Mouse (Mus musculus) kidney, postnatal 14 days (tissue): ENCODE measurements at regions not wholly inside any gene's neighbourhood (a gene's known extent, or its start where the extent isn't known, plus 50 kb on each side); places are given as distances from the start of the nearest gene placed in this dataset.

ENCODE experiments used
- DNase-seq: peaks from one replicate; pipeline ENCODE4 v3.0.0; 2022; ENCODE audit warnings: mixed read lengths

GRCm38 (mm10) chr12:10572378-10572650 is 181.7 kb downstream of the Rdh14 start:
- DNase-seq: no peak

DNA sequence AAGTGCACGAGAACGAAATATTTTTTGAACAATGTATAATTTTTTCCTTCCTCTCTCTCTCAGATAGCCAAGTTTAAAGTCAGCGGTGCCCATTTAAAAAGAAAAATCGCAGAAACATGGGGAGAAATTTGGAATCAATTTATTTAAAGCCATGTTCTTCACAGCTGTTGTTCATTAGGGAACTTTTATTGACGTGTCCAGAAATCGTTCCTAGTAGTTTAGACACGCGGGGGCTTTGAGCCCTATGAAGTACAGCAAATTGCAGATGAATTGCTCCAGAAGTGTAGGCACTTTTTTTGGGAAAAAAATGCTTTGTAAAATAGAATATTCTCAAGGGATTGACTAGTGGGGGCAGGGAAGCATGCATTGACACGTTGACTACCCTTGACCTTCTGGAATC is 182.8 kb downstream of the Rdh14 start:
- DNase-seq: no peak

DNA sequence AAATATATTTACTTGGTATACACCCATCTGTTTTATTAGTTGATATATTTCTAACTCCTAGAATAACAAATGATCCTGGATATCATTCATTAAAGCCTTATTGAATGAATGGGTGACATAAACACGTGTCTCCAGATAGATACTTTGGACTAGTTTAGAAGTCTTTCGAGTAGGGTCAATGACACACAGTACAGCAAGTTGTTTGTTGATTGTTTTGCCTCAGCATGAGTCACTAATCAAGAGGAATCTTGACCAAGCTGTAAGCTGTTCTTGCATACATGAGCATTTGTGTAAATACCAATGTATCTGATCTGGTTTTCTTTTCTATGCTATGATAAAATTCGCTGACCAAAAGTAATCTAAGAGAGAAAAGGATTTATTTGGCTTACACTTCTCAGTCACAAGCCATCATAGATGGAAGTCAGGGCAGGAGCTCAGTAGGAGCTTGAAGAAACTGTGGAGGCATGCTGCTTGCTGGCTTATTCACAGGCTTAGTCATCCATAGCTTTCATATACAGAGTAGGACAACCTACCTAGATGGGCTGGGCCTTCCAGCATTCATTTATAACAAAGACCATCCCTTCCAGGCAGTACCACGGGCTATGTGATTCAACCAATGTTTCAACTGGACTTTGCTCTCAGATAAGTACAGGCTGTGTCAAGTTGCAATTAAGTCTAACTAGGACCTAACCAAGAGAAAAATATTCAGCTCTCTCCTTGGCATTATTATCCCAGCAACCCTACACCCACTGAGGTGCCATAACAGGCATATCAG is 192.5 kb downstream of the Rdh14 start:
- no peak for DNase-seq

DNA sequence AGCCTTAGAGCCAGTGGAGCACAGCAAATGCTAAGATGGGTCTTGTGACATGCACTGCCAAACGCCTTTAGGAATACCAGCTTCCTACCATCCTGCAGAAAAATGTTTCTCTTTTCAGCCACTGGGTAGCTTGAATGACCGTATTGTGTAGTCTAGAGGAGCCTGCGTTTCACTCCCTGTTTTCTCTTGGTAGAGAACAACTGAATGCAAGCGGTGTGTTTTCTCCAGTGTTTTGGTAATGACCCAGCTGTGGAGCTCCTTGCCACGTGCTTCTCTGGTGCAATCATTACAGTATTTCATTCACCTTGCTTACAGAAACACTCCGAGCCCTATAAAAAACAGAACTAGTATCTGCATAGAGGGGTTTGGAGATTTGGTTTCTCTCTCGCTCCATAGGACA is 193.5 kb downstream of the Rdh14 start:
- peak; percentile 21 for DNase-seq

- peak; percentile 67 for DNase-seq
Measured at GRCm38 (mm10) chr12:10589537-10589936, 199.0 kb downstream of the Rdh14 start.

- DNase-seq: peak; percentile 53
Measured at GRCm38 (mm10) chr12:10597976-10598746, 207.6 kb downstream of the Rdh14 start.

GRCm38 (mm10) chr12:10600111-10600510 is 209.5 kb downstream of the Rdh14 start:
- no peak for DNase-seq

DNA sequence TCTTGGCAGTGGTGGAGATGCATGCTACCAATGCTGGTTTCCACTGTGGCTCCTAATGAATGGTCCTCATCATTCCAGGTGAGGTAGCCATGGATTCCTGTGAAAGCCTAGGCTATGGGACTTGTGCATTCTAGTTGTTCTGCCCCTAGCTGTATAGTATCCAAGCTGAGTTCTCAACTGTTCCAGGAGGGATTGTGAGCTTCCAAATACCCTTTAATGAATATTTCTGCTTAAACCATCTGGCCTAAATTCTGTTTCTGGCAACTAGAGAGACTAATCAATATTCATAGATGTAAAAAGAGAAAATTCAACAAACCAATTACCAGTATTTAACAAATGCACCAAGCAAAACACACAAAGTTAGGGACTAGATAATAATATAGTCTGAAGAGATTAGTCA is 227.7 kb downstream of the Rdh14 start:
- no peak for DNase-seq

GRCm38 (mm10) chr12:10620541-10620940 is 230.0 kb downstream of the Rdh14 start:
- DNase-seq: no peak

- no peak for DNase-seq
Measured at GRCm38 (mm10) chr12:10638591-10638990, 248.0 kb downstream of the Rdh14 start.

DNA sequence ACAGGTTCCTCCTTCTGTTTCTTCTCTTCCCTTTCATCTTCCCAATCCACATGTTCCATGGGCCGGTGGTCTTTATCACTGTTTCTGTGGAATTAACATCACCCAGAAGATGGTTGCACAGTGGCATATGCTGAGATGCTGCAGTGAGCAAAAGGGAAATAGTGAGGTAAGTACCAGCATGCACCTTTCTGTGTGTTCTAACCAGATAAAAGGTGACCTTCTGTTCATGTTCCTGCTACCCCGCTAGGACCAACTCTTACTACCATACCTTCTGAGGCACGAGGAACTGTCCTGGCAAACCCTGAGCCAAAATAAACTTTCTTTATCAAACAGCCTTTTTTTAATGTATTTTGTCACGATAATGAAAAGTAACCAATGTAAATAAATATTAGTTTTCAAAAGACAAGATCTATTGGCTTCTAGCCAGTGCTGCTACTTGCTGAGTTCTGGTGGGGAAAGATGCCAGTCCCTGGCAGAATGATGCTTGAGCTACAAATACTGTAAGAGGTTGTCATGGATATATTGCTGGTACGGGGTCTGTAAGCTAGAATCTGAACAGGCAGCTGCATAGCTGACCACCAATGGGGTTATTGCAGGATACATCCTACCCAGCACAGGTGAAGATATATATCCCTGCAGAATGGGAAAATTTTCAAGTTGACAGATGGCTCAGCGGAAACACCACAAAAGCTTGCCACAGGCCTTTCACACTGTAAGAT is 264.1 kb downstream of the Rdh14 start:
- no peak for DNase-seq

GRCm38 (mm10) chr12:10655185-10655544 is 264.6 kb downstream of the Rdh14 start:
- no peak for DNase-seq

GRCm38 (mm10) chr12:10658826-10659225 is 268.3 kb downstream of the Rdh14 start:
- DNase-seq: no peak

- DNase-seq: no peak
Measured at GRCm38 (mm10) chr12:10686747-10687146, 296.2 kb downstream of the Rdh14 start.
